Mouse (Mus musculus): ENCODE measurements around the gene Man2b1.
A peak's percentile ranks its signal among the peaks of the same experiment; 100 is the strongest.

Gene Man2b1

GRCm38 (mm10) chr8:85083108-85083813 is at the start of gene Man2b1:
Gene Man2b1, plus strand, starts transcription at chr8:85083270.
- peak; percentile 91 for DNase-seq (ENCODE audit: low spot score)

- no peak for DNase-seq (ENCODE audit: low spot score)
Observed at GRCm38 (mm10) chr8:85033867-85034266, 49.2 kb upstream of the Man2b1 start.

DNA sequence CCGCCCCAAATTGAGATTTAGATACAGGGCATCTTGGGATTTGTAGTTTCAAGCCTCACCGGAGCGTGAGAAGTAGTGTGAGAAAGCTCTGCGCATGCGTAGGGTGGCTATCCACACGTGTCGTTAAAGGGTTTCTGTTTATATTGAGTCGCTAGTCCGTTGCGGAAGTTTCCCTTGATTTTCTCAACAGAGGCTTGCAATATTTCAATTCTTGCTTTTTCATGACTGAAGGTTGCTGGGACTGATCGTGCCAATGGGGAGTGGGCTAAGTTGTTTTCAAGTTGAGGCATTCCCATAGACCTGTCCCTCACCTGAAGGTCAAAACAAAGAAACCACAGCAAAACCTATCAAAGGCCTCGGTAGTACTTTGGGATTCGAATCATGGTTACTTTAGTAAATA is 48.3 kb upstream of the Man2b1 start:
- DNase-seq (ENCODE audit: low spot score) = peak; percentile 73

DNA sequence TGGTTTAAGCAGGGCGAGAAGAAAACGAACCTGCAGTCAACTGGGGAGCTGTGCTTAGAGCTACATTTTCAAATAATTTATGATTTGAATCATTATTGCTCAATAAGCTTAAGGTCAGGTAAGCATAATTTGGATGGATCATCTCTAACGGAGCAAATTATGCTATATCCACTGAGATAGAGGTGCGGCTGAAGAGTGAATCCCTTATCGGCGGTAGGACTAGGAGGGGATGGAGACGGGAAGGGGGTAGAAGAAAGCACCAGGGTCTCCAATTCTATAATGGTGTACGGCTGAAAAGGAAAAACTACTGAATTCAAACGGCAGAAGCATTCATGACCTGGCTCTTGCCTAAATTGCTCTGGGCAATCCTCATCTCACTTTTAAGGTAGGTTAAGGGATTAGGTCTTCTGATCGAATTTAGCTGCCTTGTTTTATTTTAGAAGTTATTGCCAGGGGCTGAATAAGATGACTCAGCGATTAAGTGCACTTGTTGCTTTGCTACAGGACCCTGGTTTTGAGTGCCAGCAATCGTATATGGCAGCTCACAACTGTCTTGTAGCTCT is 47.8 kb upstream of the Man2b1 start:
- DNase-seq (ENCODE audit: low spot score) = no peak

DNA sequence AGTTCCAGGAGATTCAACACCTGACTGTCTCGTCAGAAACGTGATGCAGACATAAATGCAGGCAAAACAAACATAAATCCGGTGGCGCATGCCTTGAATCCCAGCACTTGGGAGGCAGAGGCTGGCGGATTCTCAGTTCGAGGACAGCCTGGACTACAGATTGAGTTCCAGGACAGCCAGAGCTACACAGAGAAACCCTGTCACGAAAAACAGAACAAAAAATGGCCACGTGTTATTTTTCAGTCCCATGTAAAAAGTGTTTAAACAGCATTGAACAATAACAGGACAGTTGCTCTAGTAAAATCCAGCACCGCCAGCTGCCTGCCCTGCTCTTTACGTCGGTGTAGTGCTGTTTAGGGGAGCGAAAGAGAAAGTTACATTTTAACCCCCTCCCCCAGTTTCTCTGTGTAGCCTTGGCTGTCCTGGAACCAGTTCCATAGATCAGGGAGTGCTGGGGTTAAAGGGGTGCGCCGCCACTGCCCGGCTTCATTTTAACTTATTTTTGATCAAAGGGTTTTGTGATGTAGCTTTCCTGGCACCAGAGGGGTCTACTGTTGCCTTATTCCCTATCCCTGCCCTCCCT is 47.3 kb upstream of the Man2b1 start:
- DNase-seq (ENCODE audit: low spot score) = no peak

- no peak for DNase-seq (ENCODE audit: low spot score)
Observed at GRCm38 (mm10) chr8:85036381-85036717, 46.7 kb upstream of the Man2b1 start.

- peak; percentile 94 for DNase-seq (ENCODE audit: low spot score)
Observed at GRCm38 (mm10) chr8:85036718-85037365, 46.2 kb upstream of the Man2b1 start, which contains the start of gene Tnpo2. Gene Tnpo2, plus strand, starts transcription at chr8:85036915.

GRCm38 (mm10) chr8:85037366-85037680 is 45.7 kb upstream of the Man2b1 start:
- no peak for DNase-seq (ENCODE audit: low spot score)

DNA sequence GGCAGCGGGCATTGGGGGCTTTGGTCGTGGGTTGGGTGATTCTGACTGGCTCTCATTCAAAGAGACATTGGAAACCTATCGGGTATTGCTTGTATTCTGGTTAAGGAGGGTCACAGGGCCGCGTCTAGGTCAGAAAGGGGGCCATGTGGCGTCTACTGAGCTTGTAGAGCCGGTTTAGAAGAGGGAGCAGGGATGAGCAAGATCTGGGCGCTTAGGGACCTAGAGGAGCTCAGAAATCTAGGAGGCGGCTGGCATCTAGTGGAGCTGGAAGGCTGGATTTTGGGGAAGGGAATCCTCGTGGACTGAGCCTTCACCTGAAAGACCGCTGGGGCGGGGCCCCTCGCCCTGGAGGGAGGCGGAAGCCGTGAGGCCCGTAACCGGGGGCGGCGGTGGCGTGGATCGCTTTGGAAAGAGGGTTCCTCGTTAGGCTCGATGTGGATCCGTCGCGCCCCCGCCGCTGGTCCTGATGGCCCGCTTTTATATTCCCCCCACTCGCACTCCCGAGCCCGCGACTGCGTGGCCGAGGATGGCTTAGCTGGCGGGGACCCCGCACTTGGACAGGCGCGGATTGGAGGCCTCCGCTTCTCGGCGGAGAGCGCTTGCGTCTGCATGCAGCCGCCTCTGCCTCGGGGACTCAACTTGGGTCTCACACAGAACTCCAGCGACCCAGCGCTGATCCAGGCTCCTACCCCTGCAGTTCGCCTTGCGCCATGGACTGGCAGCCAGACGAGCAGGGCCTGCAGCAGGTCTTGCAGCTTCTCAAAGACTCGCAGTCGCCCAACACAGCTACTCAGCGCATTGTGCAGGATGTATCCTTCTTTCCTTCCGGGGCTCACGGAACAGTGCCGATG is 45.2 kb upstream of the Man2b1 start:
- peak; percentile 37 for DNase-seq (ENCODE audit: low spot score)

GRCm38 (mm10) chr8:85043619-85044018 is 39.5 kb upstream of the Man2b1 start:
- DNase-seq (ENCODE audit: low spot score) = no peak

DNA sequence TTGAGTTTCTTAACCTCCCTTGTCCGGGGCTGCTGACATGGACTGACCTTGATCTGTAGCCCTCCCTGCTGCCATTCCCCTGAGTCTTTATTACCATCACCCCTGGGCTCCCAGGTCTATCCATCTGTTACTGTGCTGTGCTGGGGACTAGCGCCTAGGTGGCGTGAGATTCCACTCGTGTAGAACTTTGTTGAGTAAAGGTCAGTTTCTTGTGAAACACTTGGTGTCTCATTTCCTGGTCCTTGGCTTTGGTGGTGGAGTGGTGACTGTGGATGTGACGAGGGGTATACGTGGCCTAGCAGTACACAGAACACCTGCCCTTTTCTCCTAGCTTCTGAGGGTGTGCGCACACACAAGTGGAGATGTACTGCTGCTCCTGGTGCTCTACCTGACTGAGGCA is 25.7 kb upstream of the Man2b1 start:
- no peak for DNase-seq (ENCODE audit: low spot score)

GRCm38 (mm10) chr8:85059879-85060616 is 23.0 kb upstream of the Man2b1 start, which contains the start of gene Fbxw9:
Gene Fbxw9, plus strand, starts transcription at chr8:85060055.
- DNase-seq (ENCODE audit: low spot score) = peak; percentile 94

- DNase-seq (ENCODE audit: low spot score) = no peak
Observed at GRCm38 (mm10) chr8:85062603-85063002, 20.5 kb upstream of the Man2b1 start.

DNA sequence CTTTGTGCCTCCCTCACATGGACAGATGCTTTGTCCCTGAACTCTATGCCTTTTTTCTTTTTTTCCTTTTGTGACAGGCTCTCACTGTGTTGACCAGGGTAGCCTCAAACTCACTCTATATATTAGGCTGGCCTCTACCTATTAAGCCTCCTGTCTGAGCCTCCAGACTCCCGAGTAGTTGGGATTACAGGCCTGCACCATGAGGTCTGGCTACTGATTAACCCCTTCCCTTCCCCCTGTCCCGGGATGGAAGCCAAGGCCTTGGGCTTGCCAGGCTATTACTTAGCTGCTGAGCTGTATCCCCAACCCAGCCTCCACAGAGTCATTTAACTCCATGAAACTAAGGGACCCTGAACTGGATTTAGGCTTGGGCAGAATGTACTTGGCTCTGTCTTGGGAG is 17.9 kb upstream of the Man2b1 start:
- no peak for DNase-seq (ENCODE audit: low spot score)

DNA sequence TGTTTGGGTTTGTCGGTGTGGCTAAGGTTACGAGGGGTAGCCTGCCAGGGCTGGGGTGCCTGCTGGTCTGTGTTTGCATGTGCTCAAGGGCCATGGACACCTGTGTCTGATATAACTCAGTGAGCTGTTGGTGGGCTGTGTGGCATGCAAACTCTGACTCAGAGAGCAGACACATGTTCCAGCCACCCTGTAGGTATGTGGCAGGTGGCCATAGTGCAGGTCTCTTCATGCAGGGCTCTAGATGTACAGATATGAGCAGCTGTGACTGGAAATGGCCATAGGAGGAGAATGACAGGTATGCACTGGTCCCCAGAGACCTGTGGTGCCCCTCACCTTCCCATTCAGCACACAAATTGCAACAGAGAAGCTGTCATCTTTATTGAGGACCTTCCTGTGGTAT is 15.9 kb upstream of the Man2b1 start:
- no peak for DNase-seq (ENCODE audit: low spot score)

DNA sequence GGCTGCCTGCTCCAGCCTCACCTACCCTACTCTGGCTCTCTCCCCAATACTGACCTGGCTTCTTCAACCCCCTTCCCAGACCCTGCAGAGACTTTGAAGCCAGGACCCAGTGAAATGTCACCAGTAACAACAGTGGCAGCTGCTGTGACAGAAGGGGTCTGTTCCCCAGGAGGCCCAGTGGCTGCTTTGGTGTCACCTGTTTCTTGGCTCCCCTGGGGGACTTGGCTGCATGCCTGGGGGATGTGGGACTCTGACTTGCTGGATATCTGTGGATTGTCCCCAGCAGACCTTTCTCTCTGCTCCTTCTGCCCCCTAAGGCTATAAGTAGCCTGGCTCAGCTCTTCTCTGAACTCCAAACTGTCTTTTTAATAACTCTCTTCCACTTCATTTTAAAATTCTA is 15.1 kb upstream of the Man2b1 start, which contains the start of gene Gm5741:
Gene Gm5741 (minus strand): TSS at position 1 of the 400 bp plus-strand sequence.
- DNase-seq (ENCODE audit: low spot score) = no peak

DNA sequence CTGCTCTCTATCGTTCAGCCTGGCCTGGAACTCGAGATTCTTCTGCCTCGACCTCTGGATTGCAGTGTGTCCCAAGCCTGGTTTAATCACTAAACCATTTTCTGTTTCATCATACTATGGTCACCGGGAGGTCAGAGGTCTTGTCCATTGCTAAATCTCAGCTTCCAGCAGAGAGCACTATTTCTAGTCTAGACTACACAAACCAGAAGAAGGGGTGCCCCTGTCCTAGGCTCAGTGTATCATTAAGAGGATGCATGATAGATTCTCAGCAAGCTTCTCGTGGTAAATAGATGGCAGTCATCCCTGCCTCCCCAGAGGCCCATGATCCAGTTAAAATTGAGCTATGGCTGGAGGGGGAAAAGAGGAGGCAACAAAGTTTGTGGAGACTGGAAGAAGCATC is 12.0 kb upstream of the Man2b1 start:
- DNase-seq (ENCODE audit: low spot score) = no peak

DNA sequence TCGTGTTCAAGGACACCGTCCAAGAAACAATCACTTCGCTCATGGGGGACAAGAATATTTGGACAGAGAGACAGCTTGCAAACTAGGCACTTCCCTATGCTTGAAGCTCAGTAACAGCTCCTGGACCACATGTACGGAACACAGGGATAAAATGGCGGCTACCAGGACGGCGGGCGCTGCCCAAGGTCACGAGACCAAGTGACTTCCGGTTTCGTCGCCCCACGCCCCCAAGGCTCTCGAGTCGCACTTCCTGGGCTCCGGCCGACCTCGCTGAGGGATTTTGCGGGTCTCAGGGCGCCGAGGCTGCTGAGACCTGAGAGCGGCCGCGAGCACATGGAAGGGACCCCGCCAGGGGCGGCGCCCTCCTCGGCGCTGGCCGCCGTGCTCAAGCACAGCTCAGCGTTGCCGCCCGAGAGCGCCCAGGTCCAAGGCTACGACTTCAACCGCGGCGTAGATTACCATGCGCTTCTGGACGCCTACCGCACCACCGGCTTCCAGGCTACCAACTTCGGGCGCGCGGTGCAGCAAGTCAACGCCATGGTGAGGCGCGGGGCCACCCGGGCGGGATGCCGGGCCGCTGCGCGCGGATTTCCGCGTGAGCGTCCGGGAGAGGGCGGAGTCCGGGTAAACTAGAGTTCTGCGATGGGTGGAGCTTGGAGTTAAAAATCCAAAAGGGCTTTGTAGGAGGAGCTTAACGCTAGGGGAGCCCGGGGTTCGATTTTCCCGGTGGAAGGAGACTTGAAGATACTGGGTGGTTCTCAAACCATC is 11.4 kb upstream of the Man2b1 start, which contains the start of gene Dhps:
Gene Dhps (plus strand): TSS at position 244 of the 768 bp plus-strand sequence.
- peak; percentile 93 for DNase-seq (ENCODE audit: low spot score)

DNA sequence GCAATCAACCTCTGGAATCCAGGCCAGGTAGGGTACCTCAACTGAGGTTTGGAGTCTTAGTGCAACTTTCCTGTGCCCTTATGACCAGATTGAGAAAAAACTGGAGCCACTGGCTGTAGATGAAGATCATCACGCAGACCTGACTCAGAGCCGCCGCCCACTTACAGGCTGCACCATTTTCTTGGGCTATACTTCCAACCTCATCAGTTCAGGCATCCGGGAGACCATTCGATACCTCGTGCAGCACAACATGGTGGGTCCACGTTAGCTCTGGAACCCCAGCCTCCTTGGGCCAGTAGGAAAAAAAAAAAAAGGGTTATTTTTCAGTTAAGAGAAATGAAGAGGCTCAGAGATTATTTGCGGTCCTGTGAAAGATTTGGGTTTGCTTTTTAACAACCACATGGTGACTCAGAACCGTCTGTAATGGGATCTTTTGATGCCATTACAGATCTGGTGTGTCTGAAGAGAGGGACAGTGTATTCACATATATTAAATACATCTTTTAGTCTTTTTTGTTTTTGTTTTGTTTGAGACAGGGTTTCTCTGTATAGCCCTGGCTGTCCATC is 10.6 kb upstream of the Man2b1 start:
- no peak for DNase-seq (ENCODE audit: low spot score)

DNA sequence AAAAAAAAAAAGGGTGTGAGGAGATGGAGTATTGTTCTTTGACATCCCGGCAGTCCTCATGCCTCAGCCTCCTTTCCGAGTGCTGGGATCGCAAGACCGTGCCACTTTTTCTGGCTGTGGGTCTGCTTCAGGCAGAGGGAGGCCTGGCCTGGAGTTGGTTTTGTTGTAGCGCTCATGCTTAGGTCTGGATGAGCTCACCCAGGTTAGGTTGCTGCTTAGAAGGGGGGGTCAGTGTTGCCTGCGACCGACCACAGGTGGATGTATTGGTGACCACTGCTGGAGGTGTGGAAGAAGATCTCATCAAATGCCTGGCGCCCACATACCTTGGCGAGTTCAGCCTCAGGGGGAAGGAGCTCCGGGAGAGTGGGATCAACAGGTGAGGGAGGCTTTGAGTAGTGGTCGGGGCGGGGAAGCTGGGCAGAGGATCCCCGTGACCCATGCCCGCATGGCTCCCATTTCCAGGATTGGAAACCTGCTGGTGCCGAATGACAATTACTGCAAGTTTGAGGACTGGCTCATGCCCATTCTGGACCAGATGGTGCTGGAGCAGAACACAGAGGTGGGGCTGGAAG is 9.9 kb upstream of the Man2b1 start:
- no peak for DNase-seq (ENCODE audit: low spot score)
